Comparison of ENCODE assay signal across 7 mouse cellular contexts in the genomic region with DNA sequence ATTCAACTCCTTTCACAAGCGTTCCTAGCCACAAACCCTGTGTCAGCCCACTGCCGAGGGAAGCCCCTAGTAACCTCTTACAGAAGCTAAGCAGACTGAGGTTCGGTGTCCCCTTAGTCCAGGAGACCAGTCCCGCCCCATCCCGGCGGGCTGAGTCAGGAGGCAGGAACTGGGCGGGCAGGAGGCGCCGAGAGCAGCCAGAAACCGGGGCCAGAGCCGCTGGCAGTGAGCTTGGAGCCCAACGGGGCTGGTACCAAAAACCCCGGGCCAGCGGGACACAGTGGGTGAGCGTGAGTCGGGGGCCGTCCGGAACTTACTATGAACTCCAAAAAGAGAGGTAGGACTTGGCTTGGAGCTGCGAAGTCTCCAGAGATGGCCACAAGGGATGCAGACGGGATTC. TPM values are rescaled to one million over a fixed set of nuclear protein-coding genes. Genes with fewer than 3 reads are reported as not detected.
DNase-seq lines count a peak whose midpoint lies in the region; ATAC-seq and TF ChIP-seq lines count a peak whose summit lies in the region.

No protein-coding gene starts in this region.

- no peak for ATAC-seq in hindbrain, embryonic 14.5 days (ENCODE audit: low FRiP score)
- ATAC-seq in liver, embryonic 12.5 days: no peak
- no peak for ATAC-seq in neural tube, embryonic 11.5 days (ENCODE audit: insufficient read depth, low FRiP score, low TSS enrichment)

- no peak for TF ChIP-seq EP300 in ES-Bruce4 (IDR thresholded peaks at IDR 0.05; ENCODE audit: insufficient read depth, low read depth, low read length)

- peak; percentile 75 for DNase-seq in adrenal gland, postnatal 25 days
- DNase-seq in gastrocnemius, adult 2 months: peak; percentile 74
- no peak for DNase-seq in hindbrain, embryonic 14.5 days (ENCODE audit: low spot score)
- peak; percentile 33 for DNase-seq in neural tube, embryonic 11.5 days (ENCODE audit: low spot score)
- DNase-seq in left cerebral cortex, postnatal 4 days: no peak

- no peak for TF ChIP-seq POLR2A in ES-Bruce4 (IDR thresholded peaks at IDR 0.05; ENCODE audit: insufficient read depth, low read length)

- WGBS in hindbrain, embryonic 14.5 days: 2% methylated on average over 20 of the region's 20 CpGs
- WGBS in liver, embryonic 12.5 days (ENCODE audit: insufficient replicate concordance): 10% methylated on average over 20 of the region's 20 CpGs
- 1% methylated on average over 20 of the region's 20 CpGs for WGBS in neural tube, embryonic 11.5 days

- peaks cover 5% of the 10 kb centered on the region; the same call in 1 of the 2 replicates for H3K36me3 ChIP-seq in ES-Bruce4 (ENCODE audit: control insufficient read depth, insufficient read depth, low read length, poor library complexity, severe bottlenecking)
- H3K36me3 ChIP-seq in hindbrain, embryonic 14.5 days (replicated peaks; ENCODE audit: control insufficient read depth, insufficient read depth): peaks cover 34% of the 10 kb centered on the region
- peaks cover 38% of the 10 kb centered on the region for H3K36me3 ChIP-seq in liver, embryonic 12.5 days
- peaks cover 8% of the 10 kb centered on the region for H3K36me3 ChIP-seq in neural tube, embryonic 11.5 days (ENCODE audit: control insufficient read depth, insufficient read depth, low read length)

- H3K4me1 ChIP-seq in ES-Bruce4 (ENCODE audit: control insufficient read depth, insufficient read depth, low read length): no peaks in the 10 kb centered on the region
- H3K4me1 ChIP-seq in hindbrain, embryonic 14.5 days (replicated peaks; ENCODE audit: control insufficient read depth, insufficient read depth, low read length): peaks cover 15% of the 10 kb centered on the region
- peaks cover 68% of the 10 kb centered on the region for H3K4me1 ChIP-seq in liver, embryonic 12.5 days
- peaks cover 9% of the 10 kb centered on the region; the same call in 1 of the 2 replicates for H3K4me1 ChIP-seq in neural tube, embryonic 11.5 days (ENCODE audit: control insufficient read depth, insufficient read depth, low read length)

- peak overlapping the region; percentile 71 for H3K4me2 ChIP-seq in hindbrain, embryonic 14.5 days (replicated peaks)
- H3K4me2 ChIP-seq in liver, embryonic 12.5 days: peak overlapping the region; percentile 76
- peak overlapping the region; percentile 25; the same call in 1 of the 2 replicates for H3K4me2 ChIP-seq in neural tube, embryonic 11.5 days (ENCODE audit: low read depth)

- TF ChIP-seq CTCF in ES-Bruce4 (IDR thresholded peaks at IDR 0.05; ENCODE audit: low read depth, low read length): no peak
- TF ChIP-seq CTCF in gastrocnemius, adult 2 months (IDR thresholded peaks at IDR 0.05): no peak

- peaks cover 3% of the 10 kb centered on the region; the same call in 1 of the 2 replicates for H3K27me3 ChIP-seq in ES-Bruce4 (ENCODE audit: control insufficient read depth, insufficient read depth, low read length, poor library complexity, severe bottlenecking)
- peaks cover 27% of the 10 kb centered on the region for H3K27me3 ChIP-seq in hindbrain, embryonic 14.5 days (ENCODE audit: control insufficient read depth, insufficient read depth, low read length)
- peaks cover 30% of the 10 kb centered on the region; the same call in 1 of the 2 replicates for H3K27me3 ChIP-seq in liver, embryonic 12.5 days (replicated peaks)
- H3K27me3 ChIP-seq in neural tube, embryonic 11.5 days (ENCODE audit: control insufficient read depth, insufficient read depth, low read length): peaks cover 22% of the 10 kb centered on the region

- no peak overlapping the region for H3K27ac ChIP-seq in ES-Bruce4 (ENCODE audit: insufficient read depth, low read length)
- peak overlapping the region; percentile 84 for H3K27ac ChIP-seq in gastrocnemius, adult 2 months
- H3K27ac ChIP-seq in hindbrain, embryonic 14.5 days: no peak overlapping the region
- no peak overlapping the region for H3K27ac ChIP-seq in liver, embryonic 12.5 days
- no peak overlapping the region for H3K27ac ChIP-seq in neural tube, embryonic 11.5 days (ENCODE audit: low read depth, low read length)

- intact Hi-C loops in gastrocnemius, adult 2 months (cut with DNase I): no loop called here
- intact Hi-C loops in left cerebral cortex, postnatal 4 days (cut with DNase I): no loop called here

- no peaks in the 10 kb centered on the region for H3K9me3 ChIP-seq in ES-Bruce4 (replicated peaks; ENCODE audit: control insufficient read depth, insufficient read depth, low read length, poor library complexity, severe bottlenecking)
- no peaks in the 10 kb centered on the region for H3K9me3 ChIP-seq in hindbrain, embryonic 14.5 days (ENCODE audit: control insufficient read depth, low read length)
- no peaks in the 10 kb centered on the region for H3K9me3 ChIP-seq in liver, embryonic 12.5 days (replicated peaks)
- H3K9me3 ChIP-seq in neural tube, embryonic 11.5 days (ENCODE audit: control insufficient read depth, low read length): no peaks in the 10 kb centered on the region

- no peak overlapping the region for H3K4me3 ChIP-seq in ES-Bruce4 (ENCODE audit: low read depth, low read length)
- H3K4me3 ChIP-seq in gastrocnemius, adult 2 months: peak overlapping the region; percentile 76
- H3K4me3 ChIP-seq in hindbrain, embryonic 14.5 days (replicated peaks; ENCODE audit: low read length): peak overlapping the region; percentile 9; the same call in 1 of the 2 replicates
- H3K4me3 ChIP-seq in liver, embryonic 12.5 days: peak overlapping the region; percentile 50
- 0 out of 2 replicates have a peak overlapping the region, but pooled peaks have one; percentile 16 for H3K4me3 ChIP-seq in neural tube, embryonic 11.5 days (ENCODE audit: low read depth, low read length)

- 0 out of 2 replicates have a peak overlapping the region, but pooled peaks have one; percentile 4 for H3K9ac ChIP-seq in ES-Bruce4 (ENCODE audit: low read depth, poor library complexity, severe bottlenecking)
- H3K9ac ChIP-seq in hindbrain, embryonic 14.5 days: peak overlapping the region; percentile 24; the same call in 1 of the 2 replicates
- H3K9ac ChIP-seq in liver, embryonic 12.5 days: peak overlapping the region; percentile 58
- no peak overlapping the region for H3K9ac ChIP-seq in neural tube, embryonic 11.5 days (ENCODE audit: low read length)

RNA-seq across cellular contexts. Expression of a gene that starts 8.0 kb away (rescaled TPM):
- 26.5 and 27.5 TPM in 2 replicates for polyA plus RNA-seq in ES-Bruce4 (2011; ENCODE audit: insufficient read depth, insufficient read length, low read depth, missing spikeins)
- total RNA-seq in adrenal gland, postnatal 25 days (2021): 27.7 and 33.5 TPM in 2 replicates
- total RNA-seq in gastrocnemius, adult 2 months (2021): 10 to 100 TPM; 15.7 to 20.6 TPM
- polyA plus RNA-seq in hindbrain, embryonic 14.5 days (2014; fragmentation: Nextera tagmentation; extraction: Ambion mirVana): 30.6 and 32.6 TPM in 2 replicates
- polyA plus RNA-seq in liver, embryonic 12.5 days (2016; fragmentation: Nextera tagmentation; extraction: Ambion mirVana): 14.1 and 14.5 TPM in 2 replicates
- 19.3 and 20.3 TPM in 2 replicates for polyA plus RNA-seq in neural tube, embryonic 11.5 days (2014; fragmentation: Nextera tagmentation; extraction: Ambion mirVana)
- total RNA-seq in left cerebral cortex, postnatal 4 days (2021): 10 to 100 TPM; 70.0 to 70.6 TPM

RNA-seq across cellular contexts. Expression of a gene that starts 23.3 kb away (rescaled TPM):
- polyA plus RNA-seq in ES-Bruce4 (2011; ENCODE audit: insufficient read depth, insufficient read length, low read depth, missing spikeins): 105 and 123 TPM in 2 replicates
- 61.5 and 74.2 TPM in 2 replicates for total RNA-seq in adrenal gland, postnatal 25 days (2021)
- total RNA-seq in gastrocnemius, adult 2 months (2021): 10 to 100 TPM; 33.2 to 42.6 TPM
- polyA plus RNA-seq in hindbrain, embryonic 14.5 days (2014; fragmentation: Nextera tagmentation; extraction: Ambion mirVana): 76.9 and 79.1 TPM in 2 replicates
- polyA plus RNA-seq in liver, embryonic 12.5 days (2016; fragmentation: Nextera tagmentation; extraction: Ambion mirVana): 89.0 and 93.5 TPM in 2 replicates
- polyA plus RNA-seq in neural tube, embryonic 11.5 days (2014; fragmentation: Nextera tagmentation; extraction: Ambion mirVana): 98.5 and 111 TPM in 2 replicates
- 10 to 100 TPM; 80.8 to 82.2 TPM for total RNA-seq in left cerebral cortex, postnatal 4 days (2021)

RNA-seq across cellular contexts. Expression of a gene that starts 24.2 kb away (rescaled TPM):
- polyA plus RNA-seq in ES-Bruce4 (2011; ENCODE audit: insufficient read depth, insufficient read length, low read depth, missing spikeins): not detected in 2 replicates
- total RNA-seq in adrenal gland, postnatal 25 days (2021): 1.2 TPM in 1 of 2 replicates, not detected in the other
- under 1 TPM in 1 of 2 experiments, not detected in 1; 0.75 TPM for total RNA-seq in gastrocnemius, adult 2 months (2021)
- polyA plus RNA-seq in hindbrain, embryonic 14.5 days (2014; fragmentation: Nextera tagmentation; extraction: Ambion mirVana): 0.84 TPM in 1 of 2 replicates, not detected in the other
- 0.22 TPM in 1 of 2 replicates, not detected in the other for polyA plus RNA-seq in liver, embryonic 12.5 days (2016; fragmentation: Nextera tagmentation; extraction: Ambion mirVana)
- polyA plus RNA-seq in neural tube, embryonic 11.5 days (2014; fragmentation: Nextera tagmentation; extraction: Ambion mirVana): 0.66 and 2.1 TPM in 2 replicates
- not detected for total RNA-seq in left cerebral cortex, postnatal 4 days (2021)

RNA-seq across cellular contexts. Expression of a gene that starts 47.2 kb away (rescaled TPM):
- polyA plus RNA-seq in ES-Bruce4 (2011; ENCODE audit: insufficient read depth, insufficient read length, low read depth, missing spikeins): 78.4 and 86.5 TPM in 2 replicates
- 108 and 110 TPM in 2 replicates for total RNA-seq in adrenal gland, postnatal 25 days (2021)
- total RNA-seq in gastrocnemius, adult 2 months (2021): 10 to 100 TPM; 40.3 to 41.6 TPM
- 231 and 245 TPM in 2 replicates for polyA plus RNA-seq in hindbrain, embryonic 14.5 days (2014; fragmentation: Nextera tagmentation; extraction: Ambion mirVana)
- 47.2 and 51.0 TPM in 2 replicates for polyA plus RNA-seq in liver, embryonic 12.5 days (2016; fragmentation: Nextera tagmentation; extraction: Ambion mirVana)
- polyA plus RNA-seq in neural tube, embryonic 11.5 days (2014; fragmentation: Nextera tagmentation; extraction: Ambion mirVana): 137 and 148 TPM in 2 replicates
- 100 to 1,000 TPM; 255 to 260 TPM for total RNA-seq in left cerebral cortex, postnatal 4 days (2021)

Comparison
In these comparisons a context has a peak if more than half of its experiments do, and no peak if none do; other contexts are left out.
1. DNase-seq: peak in adrenal gland, postnatal 25 days (single experiment), gastrocnemius, adult 2 months (single experiment) and neural tube, embryonic 11.5 days (single experiment); none in hindbrain, embryonic 14.5 days (single experiment) and left cerebral cortex, postnatal 4 days (single experiment).
2. H3K4me2 ChIP-seq: peak in every context shown above with its lines; median percentile 76 in liver, embryonic 12.5 days; 71 in hindbrain, embryonic 14.5 days; 25 in neural tube, embryonic 11.5 days.